In genomic region chr14:80329651-80330050, GRCm38 (mm10) we compare ENCODE assay signal across 20 mouse cellular contexts.
"Had no signal": no experiment of that assay in that cellular context is flagged by ENCODE, and none has a peak within 500 bp of the region (broad histone marks: within the 10 kb centered on the region; RNA-seq: fewer than 3 reads in every experiment).

No protein-coding gene starts in this region.

- H3K9ac ChIP-seq: liver, embryonic 14.5 days; liver, postnatal 0 days; lung, embryonic 14.5 days; midbrain, embryonic 12.5 days; midbrain, embryonic 15.5 days; neural tube, embryonic 12.5 days; neural tube, embryonic 15.5 days had no signal

- H3K27ac ChIP-seq: left cerebral cortex, adult 2 months; liver, embryonic 14.5 days; macrophage; midbrain, embryonic 12.5 days; midbrain, embryonic 15.5 days; neural tube, embryonic 12.5 days; neural tube, embryonic 15.5 days; stomach, postnatal 0 days had no signal

- DNase-seq: kidney, adult 2 months; kidney, postnatal 10 days; kidney, postnatal 36 days; layer of hippocampus, postnatal 36 days; liver, postnatal 0 days; lung, embryonic 14.5 days; right cerebral cortex, adult 18-20 months; right cerebral cortex, postnatal 14 days; right cerebral cortex, postnatal 4 days; thymus, postnatal 25 days had no signal

- H3K27me3 ChIP-seq: midbrain, embryonic 15.5 days; neural tube, embryonic 12.5 days; neural tube, embryonic 15.5 days had no signal

- H3K4me2 ChIP-seq: liver, embryonic 11.5 days; lung, embryonic 14.5 days; midbrain, embryonic 12.5 days; midbrain, embryonic 15.5 days; neural tube, embryonic 12.5 days; neural tube, embryonic 15.5 days had no signal

- H3K9me3 ChIP-seq: midbrain, embryonic 12.5 days; midbrain, embryonic 15.5 days; neural tube, embryonic 12.5 days; neural tube, embryonic 15.5 days had no signal

- ATAC-seq: liver, postnatal 0 days; lung, postnatal 0 days; midbrain, embryonic 15.5 days had no signal

- H3K4me1 ChIP-seq: midbrain, embryonic 12.5 days; midbrain, embryonic 15.5 days; neural tube, embryonic 12.5 days; neural tube, embryonic 15.5 days had no signal

- H3K36me3 ChIP-seq: midbrain, embryonic 12.5 days; midbrain, embryonic 15.5 days; neural tube, embryonic 12.5 days; neural tube, embryonic 15.5 days had no signal

- H3K4me3 ChIP-seq: left cerebral cortex, adult 2 months; midbrain, embryonic 12.5 days; midbrain, embryonic 15.5 days; neural tube, embryonic 12.5 days; neural tube, embryonic 15.5 days had no signal
